Mouse (Mus musculus): ENCODE results near the gene Vangl2.
"Not testable (repeated sequence)": the region's sequence is repeated elsewhere in the genome, so short reads cannot be mapped to it uniquely, and the experiment has no call there.

Gene Vangl2

DNA sequence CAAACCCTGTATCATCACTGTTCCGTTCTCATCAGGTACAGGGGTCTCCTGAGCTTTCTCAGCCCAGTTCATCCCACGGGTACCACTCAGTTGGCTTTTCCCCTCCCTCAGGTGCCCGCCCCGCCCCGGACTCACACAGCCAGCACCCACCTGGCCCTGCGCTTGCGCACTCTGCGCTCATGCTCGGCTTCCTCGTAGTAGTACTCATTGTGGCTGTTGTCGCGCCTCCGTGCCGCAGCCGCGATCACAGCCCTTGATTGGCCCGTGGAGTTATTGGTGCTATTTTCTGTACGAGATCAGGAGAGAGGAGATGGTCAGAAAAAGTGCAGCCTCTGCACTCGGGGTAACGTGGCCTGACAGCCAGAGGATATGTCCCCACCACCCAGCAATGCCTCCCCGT is 20.5 kb downstream of the Vangl2 start:
- no peak for DNase-seq (ENCODE audit: low spot score in 2 of 2)

DNA sequence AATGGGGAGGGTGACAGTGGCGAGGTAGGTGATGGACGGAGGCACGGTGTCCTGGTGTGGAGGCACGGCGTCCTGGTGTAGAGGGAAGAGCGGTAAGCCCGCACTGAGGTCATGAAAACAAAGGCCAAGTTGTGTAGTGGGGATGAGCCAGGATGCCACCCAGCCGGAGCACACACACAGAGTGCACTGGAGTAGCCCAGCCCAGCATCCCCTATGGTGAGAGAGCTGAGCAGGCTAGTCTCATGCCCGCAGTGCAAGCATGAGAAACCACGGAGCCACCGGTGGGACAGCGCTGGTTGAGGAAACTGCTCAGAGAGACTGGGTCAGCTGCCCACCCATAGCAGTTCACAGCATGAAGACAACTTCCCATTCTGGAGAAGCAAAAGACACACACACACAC is 26.6 kb downstream of the Vangl2 start:
- DNase-seq (ENCODE audit: low spot score in 2 of 2), result no peak

DNA sequence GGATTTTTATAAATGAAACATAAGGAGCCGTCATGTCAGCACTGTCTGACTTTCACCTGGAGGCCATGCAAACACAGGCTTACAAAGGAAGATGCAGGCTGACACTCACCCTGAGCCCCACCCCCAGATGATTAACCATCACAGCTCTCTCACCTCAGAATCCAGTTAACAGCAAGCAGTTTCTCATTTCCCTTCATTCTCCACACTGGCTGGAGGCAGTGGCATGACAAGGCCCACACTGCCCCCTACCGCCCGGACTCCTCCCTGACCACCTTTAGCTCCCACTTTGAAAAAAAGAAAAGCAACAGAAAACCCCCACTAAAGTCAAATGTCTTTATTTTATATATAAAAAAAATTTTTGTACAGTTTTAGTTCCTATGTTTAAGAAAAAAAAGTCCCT is 27.6 kb downstream of the Vangl2 start:
- DNase-seq (ENCODE audit: low spot score in 2 of 2), result no peak

DNA sequence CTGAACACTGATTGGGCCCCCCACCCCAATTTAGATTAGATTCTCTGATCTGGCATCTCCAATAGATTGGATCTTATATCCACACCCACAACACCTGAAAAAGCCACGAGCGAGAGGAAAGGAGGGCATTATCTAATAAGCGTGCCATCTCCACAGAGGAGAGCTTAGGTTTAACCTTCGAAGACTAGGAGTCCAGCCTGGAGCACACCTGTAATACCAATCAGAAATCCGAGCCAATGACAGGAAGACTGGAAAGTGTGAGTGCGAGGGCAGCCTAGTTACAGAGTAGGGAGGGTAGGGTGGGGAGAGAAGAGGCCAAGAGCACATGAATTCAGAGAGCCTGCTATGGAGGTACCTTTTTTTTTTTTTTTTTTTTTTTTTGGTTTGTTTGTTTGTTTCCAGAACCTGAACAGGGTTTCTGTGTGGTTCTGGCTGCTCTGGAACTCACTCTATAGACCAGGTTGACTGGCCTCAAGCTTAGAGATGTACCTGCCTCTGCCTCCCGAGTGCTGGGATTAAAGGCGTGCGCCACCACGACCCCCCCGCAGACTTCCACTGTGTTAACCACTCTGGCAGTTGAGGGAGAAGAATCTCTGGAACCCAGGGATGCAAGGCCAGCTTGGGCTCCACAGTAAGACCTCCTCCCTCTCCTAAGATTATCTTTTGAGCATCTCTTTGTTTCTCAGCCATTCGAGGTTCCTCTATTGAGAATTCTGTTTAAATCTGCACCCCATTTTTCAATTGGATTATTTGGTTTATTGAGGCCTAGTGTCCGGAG is 29.2 kb downstream of the Vangl2 start:
- no peak for DNase-seq (ENCODE audit: low spot score in 2 of 2)

DNA sequence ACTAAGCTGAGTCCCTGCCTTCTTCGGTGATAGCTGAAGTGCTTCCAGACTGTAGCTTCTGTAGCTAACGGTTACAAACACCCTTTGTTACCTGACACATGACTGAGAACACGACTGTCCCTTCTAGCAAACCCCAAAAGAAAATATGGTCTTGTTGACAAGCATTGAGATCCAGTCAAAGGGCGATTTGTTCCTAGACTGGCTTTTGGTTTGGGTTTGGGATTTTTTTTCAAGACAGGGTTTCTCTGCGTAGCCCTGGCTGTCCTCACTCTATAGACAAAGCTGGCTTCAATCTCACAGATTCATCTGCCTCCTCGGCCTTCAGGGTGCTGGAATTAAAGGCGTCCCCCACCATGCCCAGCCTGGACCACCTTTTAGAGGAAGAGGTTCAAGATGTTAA is 31.5 kb downstream of the Vangl2 start:
- no peak for DNase-seq (ENCODE audit: low spot score in 2 of 2)

DNA sequence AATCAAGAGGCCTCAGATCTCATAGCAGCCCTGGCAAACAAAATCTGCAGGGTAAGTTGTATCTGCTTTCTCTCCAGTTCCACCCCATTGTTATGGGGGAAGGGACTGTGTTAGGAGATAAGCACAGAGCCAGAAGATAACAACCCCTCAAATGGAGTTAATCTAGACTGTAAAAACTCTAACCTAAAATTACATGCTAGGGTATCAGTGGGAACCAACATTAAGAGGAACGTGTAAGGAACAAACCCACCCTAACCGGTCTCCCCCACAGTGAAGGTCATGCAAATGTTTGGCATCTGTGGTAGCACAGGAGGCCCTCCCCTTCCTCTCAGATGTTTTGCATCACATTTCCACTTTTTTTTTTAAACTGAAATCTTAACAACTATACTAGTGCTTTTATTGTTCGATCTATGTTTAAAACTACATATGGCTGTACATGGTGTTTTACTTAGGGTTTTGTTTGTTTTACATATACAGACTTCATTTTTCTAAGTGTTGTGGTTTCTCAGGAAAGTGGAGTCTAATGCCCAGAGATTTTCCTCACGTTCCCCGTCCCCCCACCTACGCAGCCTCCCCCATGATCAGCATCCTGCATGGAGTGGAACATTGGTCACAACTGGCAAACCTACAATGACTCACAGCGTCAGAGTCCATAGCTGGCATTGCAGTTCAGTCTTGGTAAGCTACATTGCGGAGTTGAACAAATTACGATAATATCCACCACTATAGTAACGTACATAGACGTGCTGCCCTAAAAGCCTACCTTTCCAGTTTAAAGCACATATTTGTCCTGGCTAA is 33.1 kb downstream of the Vangl2 start:
- no peak for DNase-seq (ENCODE audit: low spot score in 2 of 2)

DNA sequence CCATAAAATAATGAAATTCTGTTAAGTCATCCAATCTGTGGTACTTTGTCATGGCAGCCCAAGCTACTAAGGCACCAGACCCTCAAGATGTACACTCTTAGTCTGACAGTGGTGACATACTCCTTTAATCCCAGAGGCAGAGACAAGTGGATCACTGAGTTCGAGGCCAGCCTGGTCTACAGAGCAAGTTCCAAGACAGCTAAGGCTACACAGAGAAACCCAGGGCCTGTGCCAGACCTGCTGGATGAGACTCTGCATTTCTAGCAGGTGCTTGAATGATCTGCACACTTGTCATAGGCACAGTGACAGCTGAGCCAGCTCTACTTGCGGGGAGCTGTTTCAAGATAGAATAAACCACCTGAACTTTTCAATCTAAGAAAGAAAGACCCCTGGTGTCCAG is 33.7 kb downstream of the Vangl2 start:
- no peak for DNase-seq (ENCODE audit: low spot score in 2 of 2)

DNA sequence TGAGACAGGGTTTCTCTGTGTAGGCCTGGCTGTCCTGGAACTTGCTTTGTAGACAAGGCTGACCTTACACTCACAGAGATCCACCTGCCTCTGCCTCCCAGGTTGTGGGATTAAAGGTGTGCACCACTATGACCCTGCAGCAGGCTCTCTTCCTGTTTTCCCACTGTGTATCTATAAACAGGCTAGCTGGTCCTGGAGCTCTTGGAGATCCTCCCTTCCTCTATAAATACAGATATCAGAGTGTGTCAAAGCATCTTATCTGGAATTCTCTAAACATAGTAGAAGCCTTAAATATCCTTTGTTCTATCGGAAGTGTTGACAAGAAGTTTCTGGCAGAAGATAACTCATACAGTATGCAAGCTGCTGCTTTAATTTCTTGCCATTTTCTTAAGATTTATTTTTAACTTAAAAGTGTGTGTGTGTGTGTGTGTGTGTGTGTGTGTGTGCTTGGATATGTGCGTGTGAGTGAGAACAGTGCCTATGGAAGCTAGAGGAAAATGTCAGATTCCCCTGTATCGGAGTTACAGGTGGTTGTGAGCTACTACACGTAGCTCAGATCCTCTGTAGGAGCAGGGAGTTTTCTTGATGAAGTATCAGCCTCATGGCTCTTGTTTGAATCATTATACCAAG is 35.2 kb downstream of the Vangl2 start:
- no peak for DNase-seq (ENCODE audit: low spot score in 2 of 2)

DNA sequence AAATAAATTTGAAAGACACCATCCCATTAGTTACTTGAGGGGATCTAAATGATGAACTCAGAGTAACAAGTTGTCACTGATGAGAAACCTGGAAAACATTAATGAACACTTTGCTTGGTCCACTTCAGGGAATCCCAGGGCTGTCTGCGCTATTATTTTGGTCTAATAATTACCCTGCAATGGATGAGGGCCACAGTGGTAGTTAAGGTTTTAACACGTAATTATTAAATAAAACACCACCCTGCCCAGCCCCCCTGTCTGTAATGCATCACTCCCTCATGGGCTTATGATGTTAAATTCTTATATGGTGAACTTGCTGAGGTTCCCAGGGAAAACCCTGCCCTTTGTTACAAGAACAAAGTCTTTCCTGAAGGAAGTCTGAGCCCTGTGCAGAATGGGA is 36.4 kb downstream of the Vangl2 start:
- no peak for DNase-seq (ENCODE audit: low spot score in 2 of 2)

DNA sequence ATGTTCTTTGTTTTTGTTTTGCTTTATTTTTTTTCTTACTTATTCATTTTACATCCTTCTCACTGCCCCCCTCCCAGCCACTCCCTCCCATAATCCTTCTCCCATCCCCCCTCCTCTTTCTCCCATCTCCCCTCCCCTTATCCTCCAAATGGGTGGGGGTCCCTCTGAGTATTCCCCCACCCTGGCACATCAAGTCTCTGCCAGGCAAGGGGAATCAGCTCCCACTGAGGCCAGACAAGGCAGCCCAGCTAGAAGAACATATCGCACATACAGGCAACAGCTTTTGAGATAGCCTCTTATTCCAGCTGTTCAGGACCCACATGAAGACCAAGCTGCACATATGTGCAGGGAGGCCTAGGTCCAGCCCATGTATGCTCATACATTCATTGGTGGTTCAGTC is 44.1 kb downstream of the Vangl2 start:
- no peak for DNase-seq (ENCODE audit: low spot score in 2 of 2)

DNA sequence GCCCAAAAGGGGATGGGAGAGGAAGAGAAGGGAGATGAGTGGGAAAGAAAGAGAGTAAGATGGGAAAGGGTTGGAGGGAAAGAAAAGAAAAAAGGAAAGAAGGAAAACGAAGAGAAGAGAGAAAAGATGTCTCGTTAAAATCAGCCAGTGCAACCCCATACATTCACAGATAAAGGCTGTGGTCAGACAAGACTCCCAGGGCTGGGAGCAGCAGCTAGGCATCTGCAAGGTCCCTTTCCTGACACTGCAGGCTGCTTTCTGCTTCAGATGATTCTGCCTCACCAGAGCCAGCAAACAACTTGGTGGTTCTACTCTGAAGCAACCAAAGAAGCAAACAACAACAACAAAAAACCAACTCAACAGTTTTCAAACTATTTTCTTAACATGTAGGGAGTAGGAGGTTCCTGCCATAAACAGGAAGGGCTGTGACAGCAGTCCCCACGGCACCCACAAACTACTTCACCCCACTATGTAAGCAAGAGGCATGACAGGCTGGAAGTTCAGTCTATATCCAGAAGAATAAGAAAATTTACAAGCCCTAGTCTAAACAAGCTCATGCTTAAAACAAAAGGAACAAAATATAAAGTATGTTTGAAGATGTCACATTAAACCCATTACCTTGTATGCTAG is 44.8 kb downstream of the Vangl2 start:
- DNase-seq (ENCODE audit: low spot score in 2 of 2), result no peak

DNA sequence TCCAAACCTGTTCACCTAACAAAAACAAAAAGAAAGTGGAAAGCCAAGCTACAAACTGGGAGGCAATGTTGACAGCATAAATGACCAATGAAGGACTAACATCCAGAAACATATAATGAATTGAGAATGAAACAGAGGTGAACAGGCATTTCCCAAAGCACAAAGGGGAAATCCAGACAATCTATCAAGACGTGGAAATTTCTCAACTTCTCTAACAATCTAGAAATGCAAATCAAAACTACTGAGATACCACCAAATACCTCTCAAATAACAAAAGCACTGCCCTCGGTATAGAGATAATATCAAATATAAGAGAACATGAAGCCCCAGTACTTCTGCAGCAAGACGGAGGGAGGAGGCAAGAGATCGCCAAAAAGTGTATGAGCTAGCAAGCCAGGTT is 45.5 kb downstream of the Vangl2 start:
- DNase-seq (ENCODE audit: low spot score in 2 of 2), result no peak

DNA sequence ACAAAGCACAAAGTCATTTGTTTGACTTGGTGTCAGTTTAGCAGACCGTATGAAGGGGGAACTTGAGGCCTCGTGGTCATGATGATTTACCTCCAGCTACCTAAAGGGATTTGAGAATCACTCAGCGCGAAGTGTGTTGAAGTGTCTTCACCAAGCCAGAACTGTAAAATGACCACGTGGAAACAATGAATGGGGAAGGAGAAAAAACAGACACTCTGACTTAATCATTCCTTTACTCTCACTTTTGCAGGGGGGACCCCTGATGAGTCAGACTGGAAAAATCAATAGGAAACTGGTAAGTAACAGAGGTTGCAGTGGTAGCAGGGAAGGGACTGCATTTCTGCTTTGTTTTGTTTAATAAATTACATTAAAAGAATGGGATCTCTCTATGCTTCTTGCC is 46.1 kb downstream of the Vangl2 start:
- DNase-seq (ENCODE audit: low spot score in 2 of 2), result no peak

DNA sequence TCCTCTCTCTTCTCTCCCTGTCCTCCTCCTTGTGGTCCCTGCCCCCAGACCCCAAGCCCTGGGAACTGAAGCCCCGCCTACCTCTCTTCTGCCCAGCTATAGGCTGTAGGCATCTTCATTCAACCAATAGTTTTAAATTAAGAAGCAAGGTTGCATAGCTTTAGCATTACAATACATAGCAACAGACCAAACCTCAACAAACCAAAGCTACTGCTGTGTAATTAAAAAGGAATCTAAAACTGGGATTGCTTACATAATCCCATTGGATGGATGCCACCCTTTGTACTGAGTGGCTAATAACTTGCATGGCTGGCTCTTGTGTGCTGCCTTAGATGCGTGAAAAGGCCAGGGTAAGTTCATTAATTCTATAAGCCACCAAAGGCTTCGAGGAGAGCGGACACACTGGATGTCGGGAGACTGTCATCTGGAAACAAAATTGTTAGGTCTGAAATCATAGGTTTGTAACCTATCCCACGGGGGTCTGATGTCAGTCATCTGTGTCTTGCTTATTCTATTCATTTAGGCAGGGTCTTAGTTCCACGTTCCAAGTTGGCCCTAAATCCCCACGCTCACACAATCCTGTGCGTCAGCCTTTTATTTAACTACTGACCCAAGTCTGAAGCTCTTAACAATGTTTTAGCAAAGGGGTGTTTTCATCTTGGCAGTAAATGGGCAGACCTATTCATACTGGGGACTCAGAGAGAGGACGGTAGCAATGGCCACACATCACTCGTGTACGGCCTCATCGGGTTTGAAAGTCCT is 48.1 kb downstream of the Vangl2 start:
- no peak for DNase-seq (ENCODE audit: low spot score in 2 of 2)

DNA sequence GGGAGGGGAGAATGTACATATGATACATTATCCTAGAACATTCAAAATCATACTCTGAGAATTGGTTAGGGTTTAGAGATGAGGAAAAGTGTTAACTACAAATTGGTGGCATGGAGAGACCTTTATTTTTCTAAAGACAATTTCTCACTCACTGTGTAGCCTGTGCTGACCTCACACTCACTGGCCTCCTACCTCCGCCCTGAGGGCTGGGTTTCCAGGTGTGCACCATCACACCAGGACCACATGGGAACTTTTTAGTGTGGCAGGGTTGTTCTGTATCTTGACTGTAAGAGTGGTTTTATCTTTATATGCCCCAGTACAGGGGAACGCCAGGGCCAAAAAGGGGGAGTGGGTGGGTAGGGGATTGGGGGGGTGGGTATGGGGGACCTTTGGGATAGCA is 50.4 kb downstream of the Vangl2 start:
- no peak for DNase-seq (ENCODE audit: low spot score in 2 of 2)

DNA sequence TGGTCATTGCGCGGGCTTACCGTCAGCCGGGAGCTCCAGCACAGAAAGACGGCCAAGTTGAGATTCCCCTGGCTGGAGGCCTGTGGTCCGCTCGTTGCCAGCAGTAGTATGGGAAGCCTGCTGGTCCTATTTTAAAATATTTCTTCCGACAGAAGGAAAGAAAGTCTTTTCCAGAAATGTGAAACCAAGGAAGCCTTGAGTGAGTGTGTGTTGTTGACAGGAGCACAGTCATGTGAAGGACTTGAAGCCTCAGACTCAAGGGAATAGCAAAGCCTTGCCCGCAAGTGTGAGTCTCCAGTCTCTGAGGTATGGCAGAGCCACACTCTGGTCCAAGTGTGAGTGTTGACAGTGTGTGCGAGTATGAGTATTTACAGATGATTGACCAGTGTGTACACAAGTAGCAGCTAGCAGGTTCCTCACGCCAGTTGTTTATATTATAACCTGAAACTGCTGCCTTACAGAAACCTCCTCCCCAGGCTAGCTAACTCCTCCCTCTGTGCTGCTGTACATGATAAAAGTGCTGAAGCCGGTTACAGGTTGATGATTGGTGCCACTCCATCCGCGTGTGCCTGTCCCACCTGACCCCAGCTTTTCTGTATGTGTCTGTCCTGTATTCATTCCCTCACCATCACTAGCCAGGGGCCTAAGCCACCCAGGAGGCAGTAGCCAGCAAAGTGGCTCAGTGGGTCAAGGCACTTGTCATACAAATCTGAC is 51.3 kb downstream of the Vangl2 start:
- no peak for DNase-seq (ENCODE audit: low spot score in 2 of 2)

DNA sequence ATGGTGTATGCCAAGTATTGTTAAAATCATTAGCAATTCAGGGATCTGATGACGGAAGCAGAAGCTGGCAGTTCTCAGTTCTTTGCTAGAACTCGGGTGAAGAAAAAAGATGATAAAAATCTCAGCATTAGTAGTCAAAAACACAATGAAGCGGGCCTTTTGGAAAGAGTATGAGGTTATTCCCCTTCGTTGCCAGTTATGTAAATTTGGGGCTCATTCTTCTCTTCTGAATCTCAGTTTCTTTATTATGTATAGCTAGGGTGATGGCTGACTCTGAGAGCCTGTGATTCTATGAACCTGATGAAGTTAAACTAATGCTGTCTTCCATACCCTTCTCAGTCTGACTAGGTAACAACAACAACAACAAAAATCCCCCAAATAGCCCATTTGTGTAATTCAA is 52.4 kb downstream of the Vangl2 start:
- no peak for DNase-seq (ENCODE audit: low spot score in 2 of 2)

DNA sequence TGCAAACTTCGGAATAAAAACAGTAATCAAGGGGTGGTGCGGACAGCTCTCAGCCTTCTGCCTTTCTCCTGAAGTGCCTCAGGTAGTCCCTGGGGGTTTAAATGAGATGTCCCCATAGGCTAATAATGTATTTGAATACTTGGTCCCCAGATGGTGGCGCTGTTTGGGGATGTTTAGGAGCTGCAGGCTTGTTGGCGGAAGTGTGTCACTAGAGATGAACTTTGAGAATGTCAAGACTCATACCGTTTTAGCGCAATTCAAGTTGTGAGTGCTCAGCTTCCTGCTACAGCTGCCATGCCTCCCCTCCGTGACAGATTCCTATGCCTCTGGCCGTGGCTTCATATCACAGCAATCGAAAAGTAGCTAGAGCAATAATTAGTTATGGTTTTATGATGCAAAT is 52.9 kb downstream of the Vangl2 start:
- DNase-seq (ENCODE audit: low spot score in 2 of 2), result no peak

DNA sequence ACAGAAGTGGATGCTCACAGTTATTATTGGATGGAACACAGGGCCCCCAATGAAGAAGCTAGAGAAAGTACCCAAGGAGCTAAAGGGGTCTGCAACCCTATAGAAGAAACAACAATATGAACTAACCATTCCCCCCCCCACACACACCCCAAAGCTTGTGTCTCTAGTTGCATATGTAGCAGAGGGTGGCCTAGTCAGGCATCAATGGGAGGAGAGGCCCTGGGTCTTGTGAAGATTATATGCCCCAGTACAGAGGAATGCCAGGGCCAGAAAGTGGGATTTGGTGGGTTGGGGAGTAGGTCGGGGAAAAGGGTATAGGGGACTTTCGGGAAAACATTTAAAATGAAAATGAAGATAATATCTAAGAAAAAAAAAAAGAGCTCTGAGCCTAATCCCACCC is 53.9 kb downstream of the Vangl2 start:
- DNase-seq (ENCODE audit: low spot score in 2 of 2), result not testable (repeated sequence)

DNA sequence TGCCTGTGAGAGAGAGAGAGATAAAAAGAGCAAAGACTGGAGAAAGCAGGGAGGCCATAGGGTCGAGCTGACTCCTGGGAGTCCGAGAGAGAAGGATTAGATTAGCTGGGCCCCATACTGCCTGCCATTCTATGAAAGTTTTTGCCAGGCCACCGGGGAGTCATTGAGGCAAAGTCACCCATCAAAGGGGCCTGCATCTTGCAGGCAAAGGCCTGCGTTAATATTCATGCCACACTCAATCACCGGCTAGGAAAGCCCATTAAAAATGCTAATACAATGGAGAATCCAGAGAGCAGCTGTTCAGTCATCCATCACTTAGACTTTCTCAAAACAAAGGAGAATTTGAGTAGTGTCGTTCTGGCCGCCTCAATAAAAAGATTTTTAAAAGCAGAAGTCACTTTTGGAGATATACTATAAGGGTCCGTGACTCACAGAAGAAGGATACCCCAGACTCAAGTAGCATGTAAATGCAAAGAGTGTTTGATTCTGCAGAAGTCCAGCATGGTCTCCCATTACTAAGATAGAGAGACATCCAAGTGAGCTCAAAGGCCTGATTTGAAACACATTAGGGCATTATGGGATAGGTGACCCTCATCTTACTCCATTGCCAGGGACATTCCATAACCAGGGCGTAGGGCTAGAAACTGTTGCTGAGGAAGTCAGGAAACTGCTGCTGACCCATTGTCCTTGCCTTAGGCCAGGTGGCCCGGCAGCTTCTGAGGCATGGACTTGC is 57.2 kb downstream of the Vangl2 start:
- DNase-seq (ENCODE audit: low spot score in 2 of 2), result no peak

Data from urinary bladder, postnatal 36 days (tissue).